Mouse (Mus musculus) lung, postnatal 0 days (tissue): ENCODE measurements around the gene Sdk1. TPM values are rescaled to one million over a fixed set of nuclear protein-coding genes. Genes with fewer than 3 reads are reported as not detected.

Source experiments
- ATAC-seq: fragments of 200-750 bp; cut with Nextera tagmentation; 2 replicates; pipeline ENCODE4 v1.8.0; 2017; ENCODE audit warnings: moderate library complexity
- DNase-seq: peaks from one replicate; pipeline ENCODE4 v3.0.0-alpha.2; 2016; ENCODE audit warnings: low spot score
- H3K27ac ChIP-seq: fragments of 300-500 bp; sonication (generic); 2 replicates; pipeline ENCODE4 v1.5.1; 2014; ENCODE audit warnings: antibody characterized with exemption, mild to moderate bottlenecking, low read length, mixed read lengths
- H3K27me3 ChIP-seq: fragments of 300-500 bp; sonication (generic); replicated peaks from 2 replicates; pipeline ENCODE4 v1.6.1; 2014; ENCODE audit warnings: low read length, mixed read lengths; ENCODE audit not compliant: insufficient read depth
- H3K36me3 ChIP-seq: fragments of 300-500 bp; sonication (generic); 2 replicates; pipeline ENCODE4 v1.6.1; 2014; ENCODE audit warnings: low read length, mixed read lengths; ENCODE audit not compliant: insufficient read depth
- H3K4me1 ChIP-seq: fragments of 300-500 bp; sonication (generic); 2 replicates; pipeline ENCODE4 v1.6.1; 2014; ENCODE audit warnings: antibody characterized with exemption, low read depth, low read length, mixed read lengths; ENCODE audit not compliant: insufficient read depth
- H3K4me2 ChIP-seq: fragments of 300-500 bp; sonication (generic); replicated peaks from 2 replicates; pipeline ENCODE4 v1.6.1; 2014; ENCODE audit warnings: low read depth, mild to moderate bottlenecking, low read length, moderate library complexity, mixed read lengths
- H3K4me3 ChIP-seq: fragments of 300-500 bp; sonication (generic); 2 replicates; pipeline ENCODE4 v1.5.1; 2014; ENCODE audit warnings: low read depth, low read length
- H3K9ac ChIP-seq: fragments of 300-500 bp; sonication (generic); replicated peaks from 2 replicates; pipeline ENCODE4 v1.6.1; 2014; ENCODE audit warnings: low read depth, mild to moderate bottlenecking
- H3K9me3 ChIP-seq: fragments of 300-500 bp; sonication (generic); 2 replicates; pipeline ENCODE4 v1.6.1; 2016; ENCODE audit warnings: low read length, mixed read lengths
- CTCF ChIP-seq: IDR thresholded peaks from 2 replicates; pipeline ENCODE4 v1.5.1; 2016; ENCODE audit warnings: antibody characterized with exemption, mild to moderate bottlenecking
- EP300 ChIP-seq: IDR thresholded peaks from 2 replicates; pipeline ENCODE4 v1.6.1; 2016; ENCODE audit warnings: antibody characterized with exemption, mild to moderate bottlenecking, control low read depth
- WGBS: fragments of 180-500 bp; shearing (Covaris S2); extraction: QIAGEN DNeasy Blood & Tissue Kit; methylation state at CpG from one replicate; pipeline ENCODE4 v1.1.7; 2014; 5-methylcytosine and 5-hydroxymethylcytosine counted together
- polyA plus RNA-seq: library from polyadenylated mRNA; unstranded; fragments of >200 nt; fragmentation: Nextera tagmentation; extraction: Ambion mirVana; gene quantifications from 2 replicates; pipeline ENCODE4 v1.2.1, GENCODE M21; 2015

Sdk1 gene
- polyA plus RNA-seq, 1 experiment from 2014 or later, result 0.19 TPM

DNA sequence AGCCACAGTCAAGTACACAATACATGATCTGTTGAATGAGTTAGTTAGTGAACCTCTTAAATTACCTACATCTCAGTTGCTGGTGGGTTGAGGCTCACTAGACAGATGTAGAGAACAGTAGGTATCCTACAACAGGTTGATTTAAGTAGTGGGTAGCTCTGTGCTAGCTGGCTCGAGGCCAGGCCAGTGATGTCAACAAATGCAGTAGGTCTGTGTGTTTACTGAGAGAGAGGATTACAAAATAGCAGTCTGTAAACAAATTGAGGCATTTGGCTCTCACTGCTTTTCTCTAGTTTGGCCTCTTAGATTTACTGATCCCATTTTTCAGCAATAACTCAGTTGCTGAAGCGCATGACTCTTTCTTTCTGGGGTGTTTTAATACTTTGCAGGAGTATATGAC is 70.5 kb downstream of the Sdk1 start:
- H3K36me3 ChIP-seq, result no peaks in the 10 kb centered on the region
- no peaks in the 10 kb centered on the region for H3K27me3 ChIP-seq
- TF ChIP-seq EP300 (no peak), CTCF (no peak)
- WGBS, result 43% methylated on average over 2 of the region's 2 CpGs
- DNase-seq, result no peak
- H3K4me2 ChIP-seq, result no peak overlapping the region
- H3K4me1 ChIP-seq, result no peaks in the 10 kb centered on the region
- H3K9me3 ChIP-seq, result no peaks in the 10 kb centered on the region
- no peak overlapping the region for H3K9ac ChIP-seq
- H3K27ac ChIP-seq, result no peak overlapping the region
- ATAC-seq, result no peak
- H3K4me3 ChIP-seq, result no peak overlapping the region

GRCm38 (mm10) chr5:141312305-141312704 is 71.0 kb downstream of the Sdk1 start:
- no peak overlapping the region for H3K4me2 ChIP-seq
- WGBS, result 74% methylated on average over 4 of the region's 4 CpGs
- TF ChIP-seq CTCF (no peak), EP300 (no peak)
- ATAC-seq (no peak), DNase-seq (no peak)
- H3K4me3 ChIP-seq, result no peak overlapping the region
- H3K27ac ChIP-seq, result no peak overlapping the region
- no peaks in the 10 kb centered on the region for H3K36me3 ChIP-seq
- H3K27me3 ChIP-seq, result no peaks in the 10 kb centered on the region
- no peak overlapping the region for H3K9ac ChIP-seq
- H3K4me1 ChIP-seq, result peaks cover 4% of the 10 kb centered on the region; the same call in 1 of the 2 replicates
- no peaks in the 10 kb centered on the region for H3K9me3 ChIP-seq

DNA sequence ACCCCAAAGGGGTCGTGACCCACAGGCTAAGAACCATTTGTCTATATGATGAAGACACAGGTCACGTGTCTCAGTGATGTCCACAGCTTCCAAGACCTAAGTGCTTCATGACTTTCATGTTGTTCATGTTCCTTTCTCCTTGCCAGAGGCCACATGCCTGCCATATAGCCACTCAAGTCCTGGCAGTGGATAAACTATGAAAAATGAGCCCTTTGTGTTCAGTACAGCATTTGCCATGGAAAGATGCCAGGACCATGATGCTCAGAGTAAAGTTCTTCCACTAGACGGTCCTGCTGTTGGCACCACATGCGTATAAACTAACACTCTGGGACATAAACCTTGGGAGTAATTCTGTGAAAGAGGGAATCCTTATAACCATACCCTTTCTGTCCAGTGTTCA is 75.8 kb downstream of the Sdk1 start:
- Histone ChIP-seq H3K9me3 (no peaks in the 10 kb centered on the region), H3K4me3 (no peak overlapping the region), H3K4me1 (peaks cover 5% of the 10 kb centered on the region; the same call in 1 of the 2 replicates), H3K27me3 (no peaks in the 10 kb centered on the region), H3K27ac (no peak overlapping the region), H3K4me2 (no peak overlapping the region), H3K9ac (no peak overlapping the region), H3K36me3 (no peaks in the 10 kb centered on the region)
- DNase-seq (peak; percentile 55), ATAC-seq (peak; percentile 25; the same call in 1 of the 2 replicates)
- 39% methylated on average over 4 of the region's 4 CpGs for WGBS
- no peak for TF ChIP-seq EP300
- TF ChIP-seq CTCF, result no peak

DNA sequence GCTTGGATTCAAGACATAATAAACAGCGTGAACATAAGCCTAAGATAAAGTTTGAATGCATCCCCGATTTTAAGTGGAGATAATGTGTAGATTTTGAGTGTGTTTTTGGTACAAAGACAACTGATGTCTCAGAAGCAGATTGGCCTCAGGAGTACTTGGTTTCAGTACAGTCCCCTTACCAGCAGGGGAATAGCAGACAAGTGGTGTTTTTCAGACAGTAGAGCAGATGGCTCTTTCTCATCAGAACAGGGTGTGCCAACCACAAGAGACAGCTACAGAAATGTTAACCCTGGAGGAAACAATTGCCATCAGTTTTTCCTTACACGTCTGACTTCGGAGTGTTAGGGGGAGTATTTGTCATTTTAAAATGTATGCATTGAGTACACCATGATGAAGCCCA is 83.6 kb downstream of the Sdk1 start:
- Histone ChIP-seq H3K9ac (no peak overlapping the region), H3K4me2 (no peak overlapping the region), H3K27ac (no peak overlapping the region), H3K9me3 (no peaks in the 10 kb centered on the region), H3K4me3 (no peak overlapping the region), H3K4me1 (no peaks in the 10 kb centered on the region), H3K27me3 (no peaks in the 10 kb centered on the region), H3K36me3 (no peaks in the 10 kb centered on the region)
- DNase-seq (no peak), ATAC-seq (no peak)
- 53% methylated on average over 4 of the region's 4 CpGs for WGBS
- peak; percentile 22 for TF ChIP-seq CTCF
- TF ChIP-seq EP300, result peak; percentile 1; the same call in 1 of the 2 replicates

- no peak for DNase-seq
- no peak overlapping the region for H3K4me3 ChIP-seq
- no peak for ATAC-seq
Observed at GRCm38 (mm10) chr5:141344376-141344775, 103.1 kb downstream of the Sdk1 start.

GRCm38 (mm10) chr5:141345476-141345875 is 104.2 kb downstream of the Sdk1 start:
- no peak for DNase-seq
- Histone ChIP-seq H3K27me3 (no peaks in the 10 kb centered on the region), H3K27ac (no peak overlapping the region), H3K4me1 (no peaks in the 10 kb centered on the region; the same call in 1 of the 2 replicates), H3K9me3 (no peaks in the 10 kb centered on the region), H3K4me3 (no peak overlapping the region), H3K4me2 (no peak overlapping the region), H3K9ac (no peak overlapping the region), H3K36me3 (no peaks in the 10 kb centered on the region)
- peak; percentile 28; the same call in 1 of the 2 replicates for ATAC-seq
- WGBS, result 65% methylated on average over 5 of the region's 5 CpGs
- TF ChIP-seq EP300 (no peak), CTCF (no peak)

More at GRCm38 (mm10) chr5:141344376-141344775, 103.1 kb downstream of the Sdk1 start:
- Histone ChIP-seq H3K27me3 (no peaks in the 10 kb centered on the region), H3K4me1 (no peaks in the 10 kb centered on the region; the same call in 1 of the 2 replicates), H3K9ac (no peak overlapping the region), H3K4me2 (no peak overlapping the region), H3K36me3 (no peaks in the 10 kb centered on the region), H3K9me3 (no peaks in the 10 kb centered on the region), H3K27ac (no peak overlapping the region)
- 45% methylated on average over 4 of the region's 4 CpGs for WGBS
- TF ChIP-seq CTCF, result no peak
- no peak for TF ChIP-seq EP300

- H3K9me3 ChIP-seq, result no peaks in the 10 kb centered on the region
- no peak overlapping the region for H3K4me2 ChIP-seq
- H3K4me1 ChIP-seq, result no peaks in the 10 kb centered on the region
- DNase-seq (no peak), ATAC-seq (no peak)
- H3K27ac ChIP-seq, result no peak overlapping the region
- H3K4me3 ChIP-seq, result no peak overlapping the region
- WGBS, result 52% methylated on average over 2 of the region's 2 CpGs
- H3K27me3 ChIP-seq, result no peaks in the 10 kb centered on the region
- H3K9ac ChIP-seq, result no peak overlapping the region
- TF ChIP-seq EP300 (no peak), CTCF (no peak)
- H3K36me3 ChIP-seq, result no peaks in the 10 kb centered on the region
Observed at GRCm38 (mm10) chr5:141362676-141363075, 121.4 kb downstream of the Sdk1 start.
